Mouse (Mus musculus) testis, adult 2 months (tissue): ENCODE results near the gene F10.

Experiments used
- CTCF ChIP-seq: fragments of 200-500 bp; IDR thresholded peaks from 2 replicates; pipeline ENCODE4 v1.5.1; 2012; ENCODE audit warnings: low read depth, mild to moderate bottlenecking, inconsistent platforms, low read length, moderate library complexity; ENCODE audit not compliant: control insufficient read depth, insufficient read depth, insufficient replicate concordance
- POLR2A ChIP-seq: fragments of 200-500 bp; IDR thresholded peaks from 2 replicates; pipeline ENCODE4 v1.6.1; 2012; ENCODE audit warnings: low read depth, mild to moderate bottlenecking, inconsistent platforms, low read length, moderate library complexity; ENCODE audit not compliant: control insufficient read depth

GRCm38 (mm10) chr8:13010313-13010712 is 26.8 kb upstream of the F10 start:
- TF ChIP-seq CTCF (no peak; the same call in 1 of the 2 replicates), POLR2A (no peak)
